Mouse (Mus musculus) hindbrain, embryonic 14.5 days (tissue): Measurements from ENCODE around the gene Sec31a. TPM values are rescaled to one million over a fixed set of nuclear protein-coding genes. Genes with fewer than 3 reads are reported as not detected.

ENCODE experiments used
- ATAC-seq: fragments of 200-750 bp; cut with Nextera tagmentation; 2 replicates; pipeline ENCODE4 v1.8.0; 2017; ENCODE audit warnings: moderate number of reproducible peaks, mild to moderate bottlenecking, moderate TSS enrichment, moderate library complexity; ENCODE audit not compliant: low FRiP score
- DNase-seq: peaks from one replicate; pipeline ENCODE4 v3.0.0-alpha.2; 2015; ENCODE audit warnings: low spot score
- H3K27ac ChIP-seq: fragments of 300-500 bp; sonication (generic); 2 replicates; pipeline ENCODE4 v1.5.1; 2014; ENCODE audit warnings: mild to moderate bottlenecking, moderate library complexity
- H3K27me3 ChIP-seq: fragments of 300-500 bp; sonication (generic); 2 replicates; pipeline ENCODE4 v1.6.1; 2014; ENCODE audit warnings: mild to moderate bottlenecking, low read length, mixed read lengths; ENCODE audit not compliant: control insufficient read depth, insufficient read depth
- H3K36me3 ChIP-seq: fragments of 300-500 bp; sonication (generic); replicated peaks from 2 replicates; pipeline ENCODE4 v1.6.1; 2014; ENCODE audit not compliant: control insufficient read depth, insufficient read depth
- H3K4me1 ChIP-seq: fragments of 300-500 bp; sonication (generic); replicated peaks from 2 replicates; pipeline ENCODE4 v1.6.1; 2014; ENCODE audit warnings: antibody characterized with exemption, low read length, mixed read lengths; ENCODE audit not compliant: control insufficient read depth, insufficient read depth
- H3K4me2 ChIP-seq: fragments of 300-500 bp; sonication (generic); replicated peaks from 2 replicates; pipeline ENCODE4 v1.6.1; 2014; ENCODE audit warnings: mild to moderate bottlenecking, moderate library complexity
- H3K4me3 ChIP-seq: fragments of 300-500 bp; sonication (generic); replicated peaks from 2 replicates; pipeline ENCODE4 v1.5.1; 2014; ENCODE audit warnings: mild to moderate bottlenecking, low read length
- H3K9ac ChIP-seq: fragments of 300-500 bp; sonication (generic); 2 replicates; pipeline ENCODE4 v1.6.1; 2014
- H3K9me3 ChIP-seq: fragments of 300-500 bp; sonication (generic); 2 replicates; pipeline ENCODE4 v1.6.1; 2016; ENCODE audit warnings: low read length; ENCODE audit not compliant: control insufficient read depth
- WGBS: fragments of 180-500 bp; shearing (Covaris S2); extraction: QIAGEN DNeasy Blood & Tissue Kit; methylation state at CpG from one replicate; pipeline ENCODE4 v1.1.7; 2014; 5-methylcytosine and 5-hydroxymethylcytosine counted together
- polyA plus RNA-seq: library from polyadenylated mRNA; unstranded; fragments of >200 nt; fragmentation: Nextera tagmentation; extraction: Ambion mirVana; gene quantifications from 2 replicates; pipeline ENCODE4 v1.2.1, GENCODE M21; 2014

Gene Sec31a
- polyA plus RNA-seq, 1 experiment from 2014 or later, result 91.0 TPM

DNA sequence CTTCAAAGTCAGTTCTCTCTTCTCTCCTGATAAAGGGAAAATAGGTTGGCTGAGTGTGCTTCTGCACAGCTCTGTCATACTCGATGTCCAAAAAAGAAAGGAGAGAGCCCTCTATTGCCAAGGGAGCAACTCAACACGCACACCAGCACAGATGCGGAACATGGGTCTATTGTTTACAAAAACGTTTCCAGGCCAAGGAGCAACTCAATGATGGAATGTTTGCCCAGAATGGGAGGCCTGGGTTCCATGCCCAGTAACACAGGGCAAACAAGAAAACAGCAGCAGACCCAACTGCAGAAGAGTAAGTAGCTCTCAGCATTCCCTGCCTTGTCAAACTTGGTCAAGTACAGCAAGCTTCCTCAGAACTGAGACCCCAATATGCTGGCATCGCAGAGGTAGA lies 47.5 kb downstream of the Sec31a start:
- Histone ChIP-seq H3K4me3 (no peak overlapping the region), H3K9me3 (no peaks in the 10 kb centered on the region), H3K36me3 (peaks cover 88% of the 10 kb centered on the region), H3K4me2 (no peak overlapping the region), H3K9ac (no peak overlapping the region), H3K4me1 (no peaks in the 10 kb centered on the region), H3K27ac (no peak overlapping the region), H3K27me3 (no peaks in the 10 kb centered on the region)
- DNase-seq (no peak), ATAC-seq (no peak)
- WGBS, result 72% methylated on average over 5 of the region's 5 CpGs

DNA sequence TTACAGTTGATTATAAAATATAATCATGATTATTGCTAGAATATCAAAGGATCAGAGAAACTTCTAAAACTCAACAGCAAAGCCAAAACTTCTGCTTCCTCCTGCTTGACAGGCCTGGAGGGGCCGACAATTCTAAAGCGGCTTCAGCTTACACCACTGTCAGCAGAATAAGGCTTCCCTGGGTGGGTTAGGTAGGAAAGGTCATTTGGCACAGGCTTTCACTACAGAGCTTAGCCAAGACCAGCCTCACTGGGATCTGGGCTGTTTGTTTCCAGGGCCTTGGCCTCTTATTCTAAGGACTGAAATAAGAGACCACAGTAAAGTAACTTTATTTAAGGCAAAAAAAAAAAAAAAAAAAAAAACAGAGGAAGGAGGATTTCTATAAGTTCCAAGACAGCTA lies 49.0 kb downstream of the Sec31a start:
- DNase-seq (no peak), ATAC-seq (no peak)
- Histone ChIP-seq H3K9me3 (no peaks in the 10 kb centered on the region), H3K4me1 (no peaks in the 10 kb centered on the region), H3K27ac (no peak overlapping the region), H3K4me3 (no peak overlapping the region), H3K4me2 (no peak overlapping the region), H3K27me3 (no peaks in the 10 kb centered on the region), H3K9ac (no peak overlapping the region), H3K36me3 (peaks cover 89% of the 10 kb centered on the region)
- WGBS, result 81% methylated on average over 2 of the region's 2 CpGs

DNA sequence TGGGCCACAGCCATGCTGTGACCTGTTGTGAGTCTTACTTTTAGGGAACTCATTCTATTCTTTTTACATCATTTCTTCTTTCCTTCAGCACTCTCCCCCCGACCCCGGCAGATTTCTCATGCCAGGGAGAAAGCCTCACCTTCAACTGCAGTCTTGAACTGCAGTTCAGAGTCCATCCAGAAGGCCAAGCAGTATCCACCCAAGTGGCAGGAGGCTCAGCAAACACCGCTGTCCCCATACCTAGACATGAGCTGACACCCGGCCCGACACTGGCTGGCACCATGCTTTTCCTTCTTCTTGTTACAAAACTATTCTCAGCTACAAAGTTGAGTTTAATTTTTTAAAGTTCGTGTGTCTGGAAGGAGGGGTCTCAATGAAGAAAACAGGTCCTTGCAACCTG lies 55.7 kb downstream of the Sec31a start:
- Histone ChIP-seq H3K27me3 (no peaks in the 10 kb centered on the region), H3K9ac (no peak overlapping the region), H3K4me2 (no peak overlapping the region), H3K36me3 (peaks cover 52% of the 10 kb centered on the region), H3K27ac (no peak overlapping the region), H3K9me3 (no peaks in the 10 kb centered on the region), H3K4me3 (no peak overlapping the region), H3K4me1 (peaks cover 8% of the 10 kb centered on the region; the same call in 1 of the 2 replicates)
- WGBS, result 95% methylated on average over 6 of the region's 6 CpGs
- DNase-seq (no peak), ATAC-seq (no peak)

DNA sequence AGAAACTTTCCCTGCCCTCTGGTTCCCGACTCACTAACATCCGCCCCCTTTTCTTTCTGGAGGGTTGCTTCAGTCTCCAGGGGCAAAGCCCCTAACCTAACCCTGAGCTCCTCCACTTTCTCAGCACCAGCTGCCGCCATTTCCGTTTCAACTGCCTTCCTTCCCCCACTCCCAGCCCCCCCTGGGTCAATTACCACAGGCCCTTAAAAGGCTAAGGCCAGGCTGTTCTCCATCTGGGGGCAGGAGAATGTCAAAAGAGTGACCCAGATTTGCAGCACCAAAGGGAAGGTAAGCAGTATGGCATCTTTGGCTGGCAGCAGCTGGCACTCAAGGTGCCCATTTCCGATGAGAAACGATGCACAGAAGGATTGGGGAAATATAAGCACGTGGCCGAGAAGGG lies 57.7 kb downstream of the Sec31a start:
- no peak for DNase-seq
- H3K9ac ChIP-seq, result no peak overlapping the region
- peaks cover 8% of the 10 kb centered on the region; the same call in 1 of the 2 replicates for H3K4me1 ChIP-seq
- 39% methylated on average over 8 of the region's 8 CpGs for WGBS
- ATAC-seq, result no peak
- no peaks in the 10 kb centered on the region for H3K27me3 ChIP-seq
- peaks cover 33% of the 10 kb centered on the region for H3K36me3 ChIP-seq
- no peak overlapping the region for H3K27ac ChIP-seq
- no peak overlapping the region for H3K4me2 ChIP-seq
- no peak overlapping the region for H3K4me3 ChIP-seq
- H3K9me3 ChIP-seq, result no peaks in the 10 kb centered on the region

DNA sequence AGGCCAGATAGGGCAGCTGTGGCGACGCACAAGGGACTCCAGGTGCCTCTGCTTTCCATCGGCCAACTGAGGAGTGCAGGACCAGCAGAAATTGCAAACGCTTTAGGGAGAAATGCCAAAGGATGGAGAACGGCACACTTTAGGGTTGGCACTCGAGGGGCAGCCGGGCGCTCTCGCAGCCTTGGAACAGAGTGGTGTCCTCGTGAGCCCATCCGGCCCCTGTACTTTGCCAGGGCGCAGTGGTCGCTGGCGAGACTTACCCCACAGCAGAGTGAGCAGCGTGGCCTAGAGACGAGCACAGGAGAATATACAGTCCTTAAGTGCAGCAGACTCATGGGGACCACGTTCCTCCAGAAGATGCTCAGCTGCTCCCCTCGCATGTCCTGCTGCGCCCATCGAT lies 61.4 kb downstream of the Sec31a start:
- no peaks in the 10 kb centered on the region for H3K9me3 ChIP-seq
- H3K27me3 ChIP-seq, result no peaks in the 10 kb centered on the region
- H3K27ac ChIP-seq, result no peak overlapping the region
- no peak overlapping the region for H3K9ac ChIP-seq
- DNase-seq (no peak), ATAC-seq (no peak)
- H3K4me1 ChIP-seq, result peaks cover 10% of the 10 kb centered on the region; the same call in 1 of the 2 replicates
- no peaks in the 10 kb centered on the region for H3K36me3 ChIP-seq
- WGBS, result 95% methylated on average over 20 of the region's 20 CpGs
- H3K4me3 ChIP-seq, result no peak overlapping the region
- no peak overlapping the region for H3K4me2 ChIP-seq

DNA sequence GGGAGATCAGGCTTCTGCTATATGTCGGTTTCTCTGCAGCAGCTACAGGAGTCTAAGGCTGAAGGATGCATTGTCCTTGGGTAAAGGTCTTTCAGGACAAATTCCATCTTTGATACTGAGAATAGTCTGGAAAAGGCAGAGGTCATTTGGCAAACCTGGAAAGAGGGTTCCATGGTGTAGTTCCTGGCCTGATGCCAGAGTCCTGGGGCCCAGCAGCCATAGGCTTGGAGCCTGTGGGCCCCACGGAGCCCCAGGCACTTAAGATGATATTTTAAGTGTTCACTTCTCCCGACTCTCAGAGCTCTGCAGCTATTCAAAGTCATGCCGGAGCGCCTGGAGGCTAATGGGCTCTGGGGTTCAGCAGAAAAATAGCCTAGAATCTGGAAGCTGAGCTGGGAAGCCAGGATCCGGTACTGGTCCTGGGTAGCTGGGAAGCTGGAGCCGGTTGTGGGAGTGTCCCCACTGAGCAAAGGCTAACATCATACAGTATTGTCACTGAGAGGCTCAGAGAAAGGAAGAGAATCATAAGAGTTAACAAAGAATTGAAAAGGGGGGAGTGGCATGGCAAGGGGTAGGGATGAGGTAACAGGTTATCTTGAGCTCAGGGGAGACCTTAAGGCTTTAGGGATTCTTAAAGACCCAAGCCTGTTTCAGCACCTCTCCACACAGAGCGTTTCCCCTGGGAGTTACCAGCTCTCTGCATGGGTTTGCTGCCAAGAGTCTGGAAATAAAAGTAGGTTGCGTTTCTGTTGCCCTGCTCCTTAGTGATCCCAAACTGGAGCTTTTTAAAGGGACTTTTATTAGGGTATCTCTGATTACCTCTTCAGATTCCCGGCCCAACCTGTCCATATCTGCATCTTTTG lies 62.8 kb downstream of the Sec31a start:
- no peak overlapping the region for H3K4me2 ChIP-seq
- H3K9me3 ChIP-seq, result no peaks in the 10 kb centered on the region
- DNase-seq (no peak), ATAC-seq (no peak)
- H3K9ac ChIP-seq, result no peak overlapping the region
- 60% methylated on average over 10 of the region's 10 CpGs for WGBS
- peaks cover 8% of the 10 kb centered on the region; the same call in 1 of the 2 replicates for H3K4me1 ChIP-seq
- H3K27ac ChIP-seq, result no peak overlapping the region
- no peaks in the 10 kb centered on the region for H3K36me3 ChIP-seq
- H3K4me3 ChIP-seq, result no peak overlapping the region
- no peaks in the 10 kb centered on the region for H3K27me3 ChIP-seq

DNA sequence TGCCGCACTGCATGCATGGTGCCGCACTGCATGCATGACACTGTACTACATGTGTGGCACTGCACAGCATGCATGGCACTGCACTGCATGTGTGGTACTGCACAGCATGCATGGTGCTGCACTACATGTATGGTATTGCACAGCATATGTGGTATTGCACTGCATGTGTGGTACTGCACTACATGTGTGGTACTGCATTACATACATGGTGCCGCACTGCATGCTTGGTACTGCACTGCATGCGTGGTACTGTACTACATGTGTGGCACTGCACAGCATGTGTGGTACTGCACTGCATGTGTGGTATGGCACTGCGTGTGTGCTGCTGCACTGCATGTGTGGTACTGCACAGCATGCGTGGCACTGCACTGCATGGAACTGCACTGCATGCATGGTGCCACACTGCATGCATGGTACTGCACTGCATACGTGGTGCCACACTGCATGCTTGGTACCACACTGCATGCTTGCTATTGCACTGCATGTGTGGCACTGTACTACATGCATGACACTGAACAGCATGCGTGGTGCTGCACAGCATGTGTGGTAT lies 65.1 kb downstream of the Sec31a start:
- no peaks in the 10 kb centered on the region for H3K36me3 ChIP-seq
- H3K9me3 ChIP-seq, result no peaks in the 10 kb centered on the region
- H3K4me2 ChIP-seq, result no peak overlapping the region
- 98% methylated on average over 8 of the region's 8 CpGs for WGBS
- DNase-seq (no peak), ATAC-seq (peak; percentile 33; the same call in 1 of the 2 replicates)
- H3K4me3 ChIP-seq, result no peak overlapping the region
- no peak overlapping the region for H3K9ac ChIP-seq
- H3K27ac ChIP-seq, result no peak overlapping the region
- H3K4me1 ChIP-seq, result 0 out of 2 replicates have a peak, but pooled peaks cover 6% of the 10 kb centered on the region
- H3K27me3 ChIP-seq, result no peaks in the 10 kb centered on the region

DNA sequence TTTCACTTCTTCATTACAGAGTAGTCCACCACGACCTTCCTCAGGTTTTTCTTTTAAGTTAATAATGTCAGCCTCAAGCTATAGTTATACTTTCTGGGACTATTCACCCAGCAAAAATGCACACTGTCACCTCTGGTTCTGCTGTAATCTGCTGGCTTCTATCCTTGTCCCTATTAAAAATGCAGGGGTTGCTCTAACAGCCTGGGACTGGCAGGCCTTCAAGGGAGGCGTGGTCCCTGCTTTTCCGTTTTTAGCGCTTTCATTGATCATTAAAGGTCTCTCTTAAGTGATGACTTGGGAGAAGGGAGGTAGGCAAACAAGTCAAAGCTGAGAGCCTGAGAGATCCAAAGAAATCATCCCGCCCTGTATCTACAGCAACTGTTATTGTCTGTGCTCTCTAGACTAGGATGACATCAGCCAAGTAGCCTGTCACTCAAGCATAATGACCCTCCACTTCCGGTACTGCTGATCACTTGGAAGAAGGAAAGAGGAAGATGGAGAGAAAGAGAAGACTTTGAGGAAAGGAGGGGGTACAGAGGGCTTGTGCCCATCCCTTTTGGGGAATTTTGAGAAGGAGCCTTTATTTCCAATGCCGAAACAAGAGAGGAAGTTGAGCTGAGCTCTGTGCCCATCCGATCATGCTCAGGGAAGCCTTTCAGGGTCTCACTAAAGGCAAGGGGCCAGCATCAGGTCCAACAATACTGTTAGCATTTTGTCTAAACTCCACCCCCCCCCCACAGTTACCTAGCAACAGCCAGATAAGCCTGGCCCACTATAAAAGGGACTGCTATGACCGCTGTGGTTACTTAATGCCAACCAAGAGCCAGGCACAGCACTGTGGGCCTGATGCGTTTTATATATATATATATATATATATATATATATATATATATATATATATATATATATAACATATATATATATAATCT lies 66.5 kb downstream of the Sec31a start:
- H3K27me3 ChIP-seq, result no peaks in the 10 kb centered on the region
- no peak overlapping the region for H3K4me3 ChIP-seq
- no peak overlapping the region for H3K9ac ChIP-seq
- 55% methylated on average over 10 of the region's 10 CpGs for WGBS
- peak; percentile 83 for ATAC-seq
- no peak for DNase-seq
- 0 out of 2 replicates have a peak overlapping the region, but pooled peaks have one; percentile 22 for H3K27ac ChIP-seq
- no peaks in the 10 kb centered on the region for H3K9me3 ChIP-seq
- H3K4me1 ChIP-seq, result 0 out of 2 replicates have a peak, but pooled peaks cover 6% of the 10 kb centered on the region
- peak overlapping the region; percentile 9; the same call in 1 of the 2 replicates for H3K4me2 ChIP-seq
- H3K36me3 ChIP-seq, result no peaks in the 10 kb centered on the region

DNA sequence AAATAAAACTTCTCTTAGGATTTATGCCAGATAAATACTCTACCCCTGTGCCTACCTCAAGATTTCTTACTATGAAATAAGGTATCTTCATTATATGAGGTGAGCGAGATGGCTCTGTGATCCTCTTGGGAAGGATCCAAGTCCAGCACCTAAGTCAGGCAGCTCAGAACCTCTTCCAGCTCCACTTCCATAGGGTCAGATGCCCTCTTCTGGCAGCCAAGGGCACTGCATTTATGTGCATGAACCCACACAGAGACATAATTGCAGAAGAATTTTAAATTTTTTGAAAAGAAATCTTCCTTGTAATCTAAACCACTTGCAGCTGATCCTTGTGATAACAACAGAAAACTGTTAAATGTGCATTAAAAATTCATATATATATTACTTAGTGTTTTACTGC lies 70.9 kb downstream of the Sec31a start:
- H3K36me3 ChIP-seq, result no peaks in the 10 kb centered on the region
- 0 out of 2 replicates have a peak, but pooled peaks cover 6% of the 10 kb centered on the region for H3K4me1 ChIP-seq
- H3K27ac ChIP-seq, result no peak overlapping the region
- H3K9me3 ChIP-seq, result no peaks in the 10 kb centered on the region
- no peak overlapping the region for H3K4me2 ChIP-seq
- ATAC-seq (no peak), DNase-seq (no peak)
- H3K4me3 ChIP-seq, result no peak overlapping the region
- H3K9ac ChIP-seq, result no peak overlapping the region
- 94% methylated on average over 1 of the region's 1 CpGs for WGBS
- no peaks in the 10 kb centered on the region for H3K27me3 ChIP-seq
